Mouse (Mus musculus): ENCODE data around the gene Hspa1l. TPM values are rescaled to one million over a fixed set of nuclear protein-coding genes. Genes with fewer than 3 reads are reported as not detected.
A peak's percentile ranks its signal among the peaks of the same experiment; 100 is the strongest.
"Not testable (repeated sequence)": the region's sequence is repeated elsewhere in the genome, so short reads cannot be mapped to it uniquely, and the experiment has no call there.

Hspa1l gene
- polyA plus RNA-seq, 1 experiment from 2014 or later, result 1.9 TPM

- peak; percentile 61 for TF ChIP-seq CTCF (IDR thresholded peaks at IDR 0.05)
Observed at GRCm38 (mm10) chr17:34950514-34951455, 21.7 kb upstream of the Hspa1l start.

GRCm38 (mm10) chr17:34951636-34952377, 20.7 kb upstream of the Hspa1l start:
- TF ChIP-seq CTCF (IDR thresholded peaks at IDR 0.05), result no peak
- ChIA-PET CTCF (interaction anchor here (0.6 to 4.6 kb wide), 7 partner anchors 9 to 96 kb away, joined by 3 to 22 read pairs (median 3); partner anchors contain the start of gene Vars), POLR2A (interaction anchor here (0.6 to 1.8 kb wide), 10 partner anchors 10 to 976 kb away, joined by 3 to 9 read pairs (median 3); no protein-coding TSS in a partner anchor)
- in situ Hi-C loops (cut with MboI; ENCODE audit: low pct_unique_long_range_greater_than_20kb), result no loop called here
- no peak for ATAC-seq
- no peaks in the 10 kb centered on the region for H3K27me3 ChIP-seq
- no peak for DNase-seq (ENCODE audit: low read depth, low spot score)

More at GRCm38 (mm10) chr17:34950514-34951455, 21.7 kb upstream of the Hspa1l start:
- ChIA-PET POLR2A (interaction anchor here (0.5 to 1.8 kb wide), 13 partner anchors 9 to 584 kb away, joined by 3 to 9 read pairs (median 3); no protein-coding TSS in a partner anchor), CTCF (interaction anchor here (0.6 to 4.6 kb wide), 11 partner anchors 11 to 159 kb away, joined by 3 to 22 read pairs (median 4); partner anchors contain the start of gene Lsm2)
- ATAC-seq (no peak), DNase-seq (ENCODE audit: low read depth, low spot score) (no peak)
- H3K27me3 ChIP-seq, result no peaks in the 10 kb centered on the region
- in situ Hi-C loops (cut with MboI; ENCODE audit: low pct_unique_long_range_greater_than_20kb), result no loop called here

GRCm38 (mm10) chr17:34952378-34953040, 20.0 kb upstream of the Hspa1l start:
- ChIA-PET CTCF (interaction anchor here (0.6 to 4.6 kb wide), 5 partner anchors 10 to 48 kb away, joined by 3 to 22 read pairs (median 3); partner anchors contain the start of gene Vars), POLR2A (interaction anchor here (0.6 to 1.3 kb wide), 4 partner anchors 24 to 976 kb away, joined by 3 read pairs; no protein-coding TSS in a partner anchor)
- no peaks in the 10 kb centered on the region for H3K27me3 ChIP-seq
- in situ Hi-C loops (cut with MboI; ENCODE audit: low pct_unique_long_range_greater_than_20kb), result no loop called here
- ATAC-seq, result no peak
- no peak for DNase-seq (ENCODE audit: low read depth, low spot score)
- peak; percentile 89 for TF ChIP-seq CTCF (IDR thresholded peaks at IDR 0.05)

GRCm38 (mm10) chr17:34953258-34953657, 19.2 kb upstream of the Hspa1l start:
- POLR2A ChIA-PET, result no interaction called here
- CTCF ChIA-PET, result interaction anchor here (1.1 to 1.3 kb wide), 2 partner anchors 21 to 36 kb away, joined by 3 to 8 read pairs; no protein-coding TSS in a partner anchor
- no peak for TF ChIP-seq CTCF (IDR thresholded peaks at IDR 0.05)
- H3K27me3 ChIP-seq, result no peaks in the 10 kb centered on the region
- ATAC-seq (no peak), DNase-seq (ENCODE audit: low read depth, low spot score) (no peak)
- in situ Hi-C loops (cut with MboI; ENCODE audit: low pct_unique_long_range_greater_than_20kb), result no loop called here

GRCm38 (mm10) chr17:34953904-34954303, 18.6 kb upstream of the Hspa1l start:
- ChIA-PET CTCF (no interaction called here), POLR2A (no interaction called here)
- H3K27me3 ChIP-seq, result no peaks in the 10 kb centered on the region
- in situ Hi-C loops (cut with MboI; ENCODE audit: low pct_unique_long_range_greater_than_20kb), result no loop called here
- ATAC-seq, result no peak
- DNase-seq (ENCODE audit: low read depth, low spot score), result no peak
- no peak for TF ChIP-seq CTCF (IDR thresholded peaks at IDR 0.05)

GRCm38 (mm10) chr17:34954831-34955230, 17.7 kb upstream of the Hspa1l start:
- ChIA-PET POLR2A (interaction anchor here (0.7 to 1.0 kb wide), 2 partner anchors 10 to 26 kb away, joined by 3 read pairs; no protein-coding TSS in a partner anchor), CTCF (interaction anchor here (1.1 to 2.8 kb wide), 5 partner anchors 10 to 32 kb away, joined by 3 to 23 read pairs (median 4); partner anchors contain the start of gene Lsm2)
- TF ChIP-seq CTCF (IDR thresholded peaks at IDR 0.05), result no peak
- in situ Hi-C loops (cut with MboI; ENCODE audit: low pct_unique_long_range_greater_than_20kb), result no loop called here
- no peak for DNase-seq (ENCODE audit: low read depth, low spot score)
- no peaks in the 10 kb centered on the region for H3K27me3 ChIP-seq
- no peak for ATAC-seq

GRCm38 (mm10) chr17:34955884-34956283, 16.6 kb upstream of the Hspa1l start:
- TF ChIP-seq CTCF (IDR thresholded peaks at IDR 0.05), result no peak
- in situ Hi-C loops (cut with MboI; ENCODE audit: low pct_unique_long_range_greater_than_20kb), result no loop called here
- CTCF ChIA-PET, result interaction anchor here (1.3 to 2.8 kb wide), 8 partner anchors 9 to 79 kb away, joined by 3 to 23 read pairs (median 6); partner anchors contain the start of genes Hspa1a, Hspa1l and Lsm2
- POLR2A ChIA-PET, result interaction anchor here (0.6 to 1.1 kb wide), 3 partner anchors 25 to 28 kb away, joined by 3 to 5 read pairs (median 3); partner anchors contain the start of gene Lsm2
- H3K27me3 ChIP-seq, result no peaks in the 10 kb centered on the region
- DNase-seq (ENCODE audit: low read depth, low spot score) (no peak), ATAC-seq (no peak)

GRCm38 (mm10) chr17:34956340-34956739, 16.2 kb upstream of the Hspa1l start:
- CTCF ChIA-PET, result interaction anchor here (1.3 to 2.8 kb wide), 7 partner anchors 9 to 78 kb away, joined by 3 to 23 read pairs (median 7); partner anchors contain the start of genes Hspa1a, Hspa1l and Lsm2
- ATAC-seq, result no peak
- POLR2A ChIA-PET, result interaction anchor here (1.0 to 1.1 kb wide), 2 partner anchors 25 to 28 kb away, joined by 3 to 5 read pairs; partner anchors contain the start of gene Lsm2
- no peaks in the 10 kb centered on the region for H3K27me3 ChIP-seq
- DNase-seq (ENCODE audit: low read depth, low spot score), result no peak
- in situ Hi-C loops (cut with MboI; ENCODE audit: low pct_unique_long_range_greater_than_20kb), result no loop called here
- peak; percentile 43 for TF ChIP-seq CTCF (IDR thresholded peaks at IDR 0.05)

- CTCF ChIA-PET, result interaction anchor here (1.6 to 2.8 kb wide), 3 partner anchors 15 to 23 kb away, joined by 4 to 23 read pairs (median 12); partner anchors contain the start of genes Hspa1a, Hspa1l and Lsm2
- DNase-seq (ENCODE audit: low read depth, low spot score); ATAC-seq; H3K27me3 ChIP-seq; POLR2A ChIA-PET; in situ Hi-C loops (cut with MboI; ENCODE audit: low pct_unique_long_range_greater_than_20kb): not testable (repeated sequence)
Observed at GRCm38 (mm10) chr17:34957291-34957690, 15.2 kb upstream of the Hspa1l start.

- in situ Hi-C loops (cut with MboI; ENCODE audit: low pct_unique_long_range_greater_than_20kb); CTCF ChIA-PET; POLR2A ChIA-PET; H3K27me3 ChIP-seq; DNase-seq (ENCODE audit: low read depth, low spot score); ATAC-seq: not testable (repeated sequence)
Observed at GRCm38 (mm10) chr17:34957966-34958365, 14.5 kb upstream of the Hspa1l start.

GRCm38 (mm10) chr17:34958734-34959129, 13.8 kb upstream of the Hspa1l start:
- DNase-seq (ENCODE audit: low read depth, low spot score); H3K27me3 ChIP-seq; ATAC-seq; POLR2A ChIA-PET; in situ Hi-C loops (cut with MboI; ENCODE audit: low pct_unique_long_range_greater_than_20kb): not testable (repeated sequence)
- CTCF ChIA-PET, result interaction anchor here (1.5 kb wide), 1 partner anchor 28 kb away, joined by 3 read pairs; no protein-coding TSS in a partner anchor

- ATAC-seq (peak; percentile 82), DNase-seq (ENCODE audit: low read depth, low spot score) (peak; percentile 64)
- CTCF ChIA-PET, result interaction anchor here (1.5 kb wide), 1 partner anchor 27 kb away, joined by 3 read pairs; no protein-coding TSS in a partner anchor
- in situ Hi-C loops (cut with MboI; ENCODE audit: low pct_unique_long_range_greater_than_20kb); POLR2A ChIA-PET; H3K27me3 ChIP-seq: not testable (repeated sequence)
Observed at GRCm38 (mm10) chr17:34959130-34959778, 13.2 kb upstream of the Hspa1l start, which contains the start of gene Hspa1b. Gene Hspa1b (minus strand): TSS chr17:34959238.
